ENCODE assay signal across 9 mouse cellular contexts in genomic region chr1:136946806-136947393, GRCm38 (mm10). TPM values are rescaled to one million over a fixed set of nuclear protein-coding genes. Genes with fewer than 3 reads are reported as not detected.
A peak's percentile ranks its signal among the peaks of the same experiment; 100 is the strongest.
DNase-seq lines count a peak whose midpoint lies in the region; ATAC-seq and TF ChIP-seq lines count a peak whose summit lies in the region.
"Had no signal": no experiment of that assay in that cellular context is flagged by ENCODE, and none has a peak within 500 bp of the region (broad histone marks: within the 10 kb centered on the region; RNA-seq: fewer than 3 reads in every experiment).

No protein-coding gene starts in this region.

- no peak overlapping the region for H3K27ac ChIP-seq in hindbrain, embryonic 10.5 days
- no peak overlapping the region for H3K27ac ChIP-seq in hindbrain, embryonic 13.5 days
- H3K27ac ChIP-seq in heart, postnatal 0 days (ENCODE audit: low read depth), result no peak overlapping the region
- H3K27ac ChIP-seq in midbrain, embryonic 13.5 days, result no peak overlapping the region

- TF ChIP-seq POLR2A in brain, embryonic 14.5 days (IDR thresholded peaks at IDR 0.05; ENCODE audit: borderline replicate concordance, extremely low read depth, insufficient read depth, insufficient read length, poor library complexity, severe bottlenecking), result no peak

- DNase-seq in hindbrain, embryonic 10.5 days (ENCODE audit: low spot score), result peak; percentile 58
- DNase-seq in brain, embryonic 14.5 days (ENCODE audit: low read depth), result peak; percentile 31
- no peak for DNase-seq in heart, postnatal 0 days (ENCODE audit: low spot score)
- no peak for DNase-seq in urinary bladder, adult 2 months (ENCODE audit: low spot score)
- no peak for DNase-seq in natural killer cell, adult 2 months (ENCODE audit: low spot score in 2 of 2)
- no peak for DNase-seq in layer of hippocampus, adult 18-20 months (ENCODE audit: low spot score in 2 of 2)
- DNase-seq: left cerebral cortex, postnatal 4 days had no signal

- no peaks in the 10 kb centered on the region for H3K36me3 ChIP-seq in hindbrain, embryonic 10.5 days
- no peaks in the 10 kb centered on the region for H3K36me3 ChIP-seq in hindbrain, embryonic 13.5 days
- no peaks in the 10 kb centered on the region for H3K36me3 ChIP-seq in heart, postnatal 0 days (replicated peaks; ENCODE audit: control insufficient read depth, insufficient read depth, low read length)
- no peaks in the 10 kb centered on the region for H3K36me3 ChIP-seq in midbrain, embryonic 13.5 days

- ATAC-seq in hindbrain, embryonic 13.5 days (ENCODE audit: low FRiP score), result no peak
- ATAC-seq in heart, postnatal 0 days (ENCODE audit: insufficient read depth, low read depth), result no peak
- no peak for ATAC-seq in midbrain, embryonic 13.5 days

- TF ChIP-seq EP300 in heart, postnatal 0 days (IDR thresholded peaks at IDR 0.05; ENCODE audit: low read depth), result no peak

- H3K9ac ChIP-seq in hindbrain, embryonic 13.5 days, result no peak overlapping the region
- H3K9ac ChIP-seq in heart, postnatal 0 days (replicated peaks; ENCODE audit: low read depth, low read length), result peak overlapping the region; percentile 35; the same call in 1 of the 2 replicates
- no peak overlapping the region for H3K9ac ChIP-seq in midbrain, embryonic 13.5 days (replicated peaks)

- H3K4me1 ChIP-seq in hindbrain, embryonic 10.5 days (replicated peaks), result peaks cover 45% of the 10 kb centered on the region
- peaks cover 28% of the 10 kb centered on the region for H3K4me1 ChIP-seq in hindbrain, embryonic 13.5 days (replicated peaks)
- H3K4me1 ChIP-seq in heart, postnatal 0 days (ENCODE audit: control insufficient read depth, insufficient read depth), result peaks cover 7% of the 10 kb centered on the region; the same call in 1 of the 2 replicates
- H3K4me1 ChIP-seq in midbrain, embryonic 13.5 days (replicated peaks), result peaks cover 47% of the 10 kb centered on the region

- no peak overlapping the region for H3K4me2 ChIP-seq in hindbrain, embryonic 13.5 days
- H3K4me2 ChIP-seq in heart, postnatal 0 days (ENCODE audit: low read depth, low read length), result peak overlapping the region; percentile 68
- peak overlapping the region; percentile 94 for H3K4me2 ChIP-seq in midbrain, embryonic 13.5 days (replicated peaks)

- 0 out of 2 replicates have a peak, but pooled peaks cover 4% of the 10 kb centered on the region for H3K9me3 ChIP-seq in hindbrain, embryonic 10.5 days
- H3K9me3 ChIP-seq in hindbrain, embryonic 13.5 days, result no peaks in the 10 kb centered on the region
- no peaks in the 10 kb centered on the region for H3K9me3 ChIP-seq in heart, postnatal 0 days (replicated peaks; ENCODE audit: control insufficient read depth, low read length)
- no peaks in the 10 kb centered on the region for H3K9me3 ChIP-seq in midbrain, embryonic 13.5 days

- no peak for TF ChIP-seq CTCF in brain, embryonic 14.5 days (IDR thresholded peaks at IDR 0.05; ENCODE audit: borderline replicate concordance, extremely low read depth, insufficient read depth, insufficient read length)
- TF ChIP-seq CTCF in heart, postnatal 0 days (IDR thresholded peaks at IDR 0.05; ENCODE audit: low read depth), result no peak

- H3K27me3 ChIP-seq in hindbrain, embryonic 10.5 days (ENCODE audit: insufficient read depth, poor library complexity, severe bottlenecking), result peaks cover 96% of the 10 kb centered on the region
- peaks cover 92% of the 10 kb centered on the region for H3K27me3 ChIP-seq in hindbrain, embryonic 13.5 days
- peaks cover 80% of the 10 kb centered on the region for H3K27me3 ChIP-seq in heart, postnatal 0 days (ENCODE audit: control insufficient read depth, insufficient read depth, low read length)
- peaks cover 92% of the 10 kb centered on the region for H3K27me3 ChIP-seq in midbrain, embryonic 13.5 days

- peak overlapping the region; percentile 61 for H3K4me3 ChIP-seq in hindbrain, embryonic 10.5 days
- no peak overlapping the region for H3K4me3 ChIP-seq in hindbrain, embryonic 13.5 days
- H3K4me3 ChIP-seq in heart, postnatal 0 days (ENCODE audit: low read depth, low read length), result peak overlapping the region; percentile 50
- peak overlapping the region; percentile 52 for H3K4me3 ChIP-seq in midbrain, embryonic 13.5 days (replicated peaks)

- under 1% methylated on average over 18 of the region's 18 CpGs for WGBS in hindbrain, embryonic 10.5 days
- WGBS in hindbrain, embryonic 13.5 days, result 2% methylated on average over 18 of the region's 18 CpGs
- WGBS in heart, postnatal 0 days, result 3% methylated on average over 18 of the region's 18 CpGs
- under 1% methylated on average over 18 of the region's 18 CpGs for WGBS in midbrain, embryonic 13.5 days

RNA-seq across cellular contexts. Expression of gene Nr5a2, which starts 13.3 kb away (rescaled TPM):
- polyA plus RNA-seq in hindbrain, embryonic 10.5 days (2016; fragmentation: Nextera tagmentation; extraction: Ambion mirVana), result 0.29 and 0.33 TPM in 2 replicates
- polyA plus RNA-seq in hindbrain, embryonic 13.5 days (2015; fragmentation: Nextera tagmentation; extraction: Ambion mirVana), result 0.62 and 0.64 TPM in 2 replicates
- polyA plus RNA-seq in brain, embryonic 14.5 days (2012; rRNA removed), result 1.2 and 2.3 TPM in 2 replicates
- total RNA-seq in heart, postnatal 0 days (2014; rRNA removed; ENCODE audit: low replicate concordance), result 1.2 and 1.6 TPM in 2 replicates
- 0.29 and 0.45 TPM in 2 replicates for polyA plus RNA-seq in heart, postnatal 0 days (2015; fragmentation: Nextera tagmentation; extraction: Ambion mirVana)
- 2.1 TPM in 2 replicates for polyA plus RNA-seq in midbrain, embryonic 13.5 days (2015; fragmentation: Nextera tagmentation; extraction: Ambion mirVana)
- polyA plus RNA-seq in urinary bladder, adult 2 months (2012; rRNA removed), result 1.1 and 1.3 TPM in 2 replicates
- not detected for total RNA-seq in layer of hippocampus, adult 18-20 months (2021)

Comparison
In these comparisons a context has a peak if more than half of its experiments do, and no peak if none do; other contexts are left out.
1. DNase-seq: peak in hindbrain, embryonic 10.5 days (single experiment) and brain, embryonic 14.5 days (single experiment); none in heart, postnatal 0 days (single experiment), urinary bladder, adult 2 months (single experiment), natural killer cell, adult 2 months (0 of 2) and layer of hippocampus, adult 18-20 months (0 of 2).